Mouse (Mus musculus) liver, adult 2 months (tissue): ENCODE measurements around the gene Usp21.
"Not testable (repeated sequence)": the region's sequence is repeated elsewhere in the genome, so short reads cannot be mapped to it uniquely, and the experiment has no call there.

ENCODE experiments used
- CTCF ChIP-seq: fragments of 200-500 bp; IDR thresholded peaks from 2 replicates; pipeline ENCODE4 v1.5.1; 2011; ENCODE audit warnings: low read depth, low read length, control low read depth
- POLR2A ChIP-seq: fragments of 200-500 bp; IDR thresholded peaks from 2 replicates; pipeline ENCODE4 v1.6.1; 2011; ENCODE audit warnings: low read length, control low read depth; ENCODE audit not compliant: insufficient read depth; ENCODE audit errors: extremely low read depth

DNA sequence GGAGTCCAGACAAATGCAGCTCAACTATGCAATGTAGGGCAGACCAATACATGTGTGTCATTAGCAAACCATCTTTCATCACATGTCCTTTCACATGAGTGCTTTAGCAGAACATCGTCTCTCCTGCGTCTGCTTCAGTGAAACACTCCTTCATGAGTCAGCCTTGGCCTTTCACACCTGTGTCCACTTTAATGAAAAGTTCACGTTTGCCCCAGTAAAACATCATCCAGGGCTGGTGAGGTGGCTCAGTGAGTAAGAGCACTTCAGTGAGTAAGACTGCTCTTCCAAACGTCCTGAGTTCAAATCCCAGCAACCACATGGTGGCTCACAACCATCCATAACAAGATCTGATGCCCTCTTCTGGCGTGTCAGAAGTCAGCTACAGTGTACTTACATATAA, 18.4 kb upstream of the Usp21 start:
- TF ChIP-seq CTCF, POLR2A: not testable (repeated sequence)
